Comparison of ENCODE assay signal across 15 mouse cellular contexts in genomic region chr8:20581081-20581480, GRCm38 (mm10). TPM values are rescaled to one million over a fixed set of nuclear protein-coding genes. Genes with fewer than 3 reads are reported as not detected.
DNase-seq lines count a peak whose midpoint lies in the region; ATAC-seq lines count a peak whose summit lies in the region.
"Not testable (repeated sequence)": the region's sequence is repeated elsewhere in the genome, so short reads cannot be mapped to it uniquely, and the experiment has no call there.
"Had no signal": no experiment of that assay in that cellular context is flagged by ENCODE, and none has a peak within 500 bp of the region (broad histone marks: within the 10 kb centered on the region; RNA-seq: fewer than 3 reads in every experiment).

No protein-coding gene starts in this region.

- WGBS in midbrain, embryonic 11.5 days, result 93% methylated on average over 3 of the region's 6 CpGs

- not testable (repeated sequence) for H3K4me2 ChIP-seq in midbrain, embryonic 11.5 days

- H3K9ac ChIP-seq in midbrain, embryonic 11.5 days (ENCODE audit: low read length), result not testable (repeated sequence)

- not testable (repeated sequence) for ATAC-seq in midbrain, embryonic 11.5 days (ENCODE audit: low FRiP score)

- not testable (repeated sequence) for H3K4me1 ChIP-seq in midbrain, embryonic 11.5 days (ENCODE audit: control insufficient read depth, insufficient read depth, low read length)

- DNase-seq in CD4-positive, CD25-positive, alpha-beta regulatory T cell, adult 2 months (ENCODE audit: low read depth, low spot score), result peak; percentile 7
- peak; percentile 0 for DNase-seq in ZHBTc4 (ENCODE audit: low read depth, low spot score)
- peak; percentile 87 for DNase-seq in heart, adult 11 months
- peak; percentile 3 for DNase-seq in kidney, adult 18-20 months
- peak; percentile 45 to 66 for DNase-seq in left cerebral cortex, postnatal 36 days (ENCODE audit: low spot score in 2 of 2)
- DNase-seq in midbrain, embryonic 11.5 days (ENCODE audit: low spot score, missing footprints), result peak; percentile 56
- DNase-seq in right cerebral cortex, postnatal 10 days (ENCODE audit: low spot score in 2 of 2), result peak; percentile 34 to 67

- H3K9me3 ChIP-seq in midbrain, embryonic 11.5 days (ENCODE audit: control insufficient read depth, low read length), result not testable (repeated sequence)

- H3K27me3 ChIP-seq in midbrain, embryonic 11.5 days (ENCODE audit: control insufficient read depth, insufficient read depth, low read length), result not testable (repeated sequence)

- H3K36me3 ChIP-seq in midbrain, embryonic 11.5 days (ENCODE audit: control insufficient read depth, insufficient read depth, low read length), result not testable (repeated sequence)

- not testable (repeated sequence) for H3K27ac ChIP-seq in midbrain, embryonic 11.5 days (ENCODE audit: low read depth, low read length)

- intact Hi-C loops in left cerebral cortex, postnatal 36 days (cut with DNase I), result not testable (repeated sequence)

- H3K4me3 ChIP-seq in midbrain, embryonic 11.5 days (ENCODE audit: low read depth, low read length), result not testable (repeated sequence)

RNA-seq across cellular contexts. Expression of gene Gm21119, which starts 33.6 kb away (rescaled TPM):
- 1 to 10 TPM in 1 of 2 experiments, under 1 TPM in 1; 0.64 to 1.8 TPM for total RNA-seq in left cerebral cortex, postnatal 36 days (2021)
- not detected in 2 replicates for polyA plus RNA-seq in midbrain, embryonic 11.5 days (2014; fragmentation: Nextera tagmentation; extraction: Ambion mirVana)
- total RNA-seq: adrenal gland, adult 2 months; hematopoietic stem cell, adult 5-6 weeks; megakaryocyte, adult 5-6 weeks had no signal
- polyA plus RNA-seq: adrenal gland, adult 2 months; C2C12; heart, adult 2 months; liver, embryonic 15.5 days; spleen, adult 2 months; stomach, embryonic 14.5 days had no signal

Comparison
In these comparisons a context has a peak if more than half of its experiments do, and no peak if none do; other contexts are left out.
1. DNase-seq: peak in every context shown above with its lines; median percentile 87 in heart, adult 11 months; 56 in midbrain, embryonic 11.5 days; 56 in left cerebral cortex, postnatal 36 days; 50 in right cerebral cortex, postnatal 10 days; 7 in CD4-positive, CD25-positive, alpha-beta regulatory T cell, adult 2 months; 3 in kidney, adult 18-20 months; 0 in ZHBTc4.